Mouse (Mus musculus): ENCODE measurements around the gene Cyp4f14. TPM values are rescaled to one million over a fixed set of nuclear protein-coding genes. Genes with fewer than 3 reads are reported as not detected.
"Not testable (repeated sequence)": the region's sequence is repeated elsewhere in the genome, so short reads cannot be mapped to it uniquely, and the experiment has no call there.

Gene Cyp4f14
- total and polyA plus RNA-seq, 3 experiments = 6.6 to 14.1 (median 12.9) TPM

GRCm38 (mm10) chr17:32893901-32894300 is 23.2 kb downstream of the Cyp4f14 start:
- no peak for DNase-seq

GRCm38 (mm10) chr17:32891239-32892180 is 25.6 kb downstream of the Cyp4f14 start, which contains the start of gene Zfp870:
TSS of gene Zfp870 (minus strand) at chr17:32891642.
- peak; percentile 94 for DNase-seq

- DNase-seq = no peak
Measured at GRCm38 (mm10) chr17:32890852-32891238, 26.3 kb downstream of the Cyp4f14 start.

GRCm38 (mm10) chr17:32889611-32890010 is 27.5 kb downstream of the Cyp4f14 start:
- DNase-seq = peak; percentile 31

GRCm38 (mm10) chr17:32880320-32881218 is 36.6 kb downstream of the Cyp4f14 start:
- no peak for DNase-seq

- no peak for DNase-seq
Measured at GRCm38 (mm10) chr17:32878773-32879172, 38.4 kb downstream of the Cyp4f14 start.

- DNase-seq = no peak
Measured at GRCm38 (mm10) chr17:32877471-32878171, 39.5 kb downstream of the Cyp4f14 start.

GRCm38 (mm10) chr17:32872696-32873095 is 44.4 kb downstream of the Cyp4f14 start:
- DNase-seq = peak; percentile 55

- no peak for DNase-seq
Measured at GRCm38 (mm10) chr17:32872091-32872490, 45.1 kb downstream of the Cyp4f14 start.

GRCm38 (mm10) chr17:32871483-32871882 is 45.7 kb downstream of the Cyp4f14 start:
- no peak for DNase-seq

GRCm38 (mm10) chr17:32867266-32867665 is 49.9 kb downstream of the Cyp4f14 start:
- not testable (repeated sequence) for DNase-seq

- not testable (repeated sequence) for DNase-seq
Measured at GRCm38 (mm10) chr17:32856713-32857112, 60.4 kb downstream of the Cyp4f14 start.

Other genes starting within 250 kb of the Cyp4f14 start
- gene Cyp4f15, start 231.7 kb downstream of the Cyp4f14 start, total RNA-seq (2021) = 1 to 10 TPM; 1.5 to 2.0 TPM
- gene Cyp4f15, start 231.7 kb downstream of the Cyp4f14 start, polyA plus RNA-seq (2012; rRNA removed) = 0.17 and 0.35 TPM in 2 replicates
- gene Zfp871, start 129.1 kb downstream of the Cyp4f14 start, total RNA-seq (2021) = 10 to 100 TPM; 41.3 to 45.9 TPM
- 3.8 and 4.8 TPM in 2 replicates for gene Zfp871, start 129.1 kb downstream of the Cyp4f14 start, polyA plus RNA-seq (2012; rRNA removed)
- under 1 TPM; 0.43 to 0.69 TPM for gene Zfp811, start 107.4 kb downstream of the Cyp4f14 start, total RNA-seq (2021)
- gene Zfp811, start 107.4 kb downstream of the Cyp4f14 start, polyA plus RNA-seq (2012; rRNA removed) = 0.02 TPM in 1 of 2 replicates, not detected in the other
- gene Zfp799, start 87.1 kb downstream of the Cyp4f14 start, total RNA-seq (2021) = 10 to 100 TPM in 1 of 2 experiments, 1 to 10 TPM in 1; 8.9 to 13.5 TPM
- gene Zfp799, start 87.1 kb downstream of the Cyp4f14 start, polyA plus RNA-seq (2012; rRNA removed) = 1.6 and 3.9 TPM in 2 replicates
- 1 to 10 TPM; 7.4 to 8.4 TPM for gene Zfp870, start 25.7 kb downstream of the Cyp4f14 start, total RNA-seq (2021)
- 0.33 and 0.43 TPM in 2 replicates for gene Zfp870, start 25.7 kb downstream of the Cyp4f14 start, polyA plus RNA-seq (2012; rRNA removed)
- 10 to 100 TPM; 55.3 to 71.1 TPM for gene Cyp4f13, start 30.1 kb upstream of the Cyp4f14 start, total RNA-seq (2021)
- gene Cyp4f13, start 30.1 kb upstream of the Cyp4f14 start, polyA plus RNA-seq (2012; rRNA removed) = 80.1 and 92.0 TPM in 2 replicates
- 1 to 10 TPM; 3.8 to 4.4 TPM for gene Zfp472, start 48.5 kb upstream of the Cyp4f14 start, total RNA-seq (2021)
- 0.18 and 0.21 TPM in 2 replicates for gene Zfp472, start 48.5 kb upstream of the Cyp4f14 start, polyA plus RNA-seq (2012; rRNA removed)
- 10 to 100 TPM in 1 of 2 experiments, 1 to 10 TPM in 1; 8.8 to 11.3 TPM for gene Zfp952, start 75.8 kb upstream of the Cyp4f14 start, total RNA-seq (2021)
- 1.1 and 1.5 TPM in 2 replicates for gene Zfp952, start 75.8 kb upstream of the Cyp4f14 start, polyA plus RNA-seq (2012; rRNA removed)
- 1 to 10 TPM; 3.9 to 8.7 TPM for gene Zfp763, start 116.1 kb upstream of the Cyp4f14 start, total RNA-seq (2021)
- gene Zfp763, start 116.1 kb upstream of the Cyp4f14 start, polyA plus RNA-seq (2012; rRNA removed) = 0.08 and 0.10 TPM in 2 replicates
- not detected for gene 4921501E09Rik, start 150.7 kb upstream of the Cyp4f14 start, total RNA-seq (2021)
- not detected in 2 replicates for gene 4921501E09Rik, start 150.7 kb upstream of the Cyp4f14 start, polyA plus RNA-seq (2012; rRNA removed)
- gene Zfp563, start 172.0 kb upstream of the Cyp4f14 start, total RNA-seq (2021) = 10 to 100 TPM in 1 of 2 experiments, 1 to 10 TPM in 1; 7.9 to 13.2 TPM
- gene Zfp563, start 172.0 kb upstream of the Cyp4f14 start, polyA plus RNA-seq (2012; rRNA removed) = 0.37 and 0.58 TPM in 2 replicates
- gene Morc2b, start 222.3 kb upstream of the Cyp4f14 start, total RNA-seq (2021) = not detected
- not detected in 2 replicates for gene Morc2b, start 222.3 kb upstream of the Cyp4f14 start, polyA plus RNA-seq (2012; rRNA removed)